Mouse (Mus musculus) embryonic facial prominence, embryonic 11.5 days (tissue): ENCODE data around the gene Farp2. TPM values are rescaled to one million over a fixed set of nuclear protein-coding genes. Genes with fewer than 3 reads are reported as not detected.
A peak's percentile ranks its signal among the peaks of the same experiment; 100 is the strongest.

Experiments used
- ATAC-seq: fragments of 200-750 bp; cut with Nextera tagmentation; replicated peaks from 2 replicates; pipeline ENCODE4 v1.8.0; 2017; ENCODE audit warnings: low read depth; ENCODE audit not compliant: insufficient number of reproducible peaks, low FRiP score, low TSS enrichment
- DNase-seq: peaks from one replicate; pipeline ENCODE4 v3.0.0-alpha.2; 2015; ENCODE audit warnings: low spot score
- H3K27ac ChIP-seq: fragments of 300-500 bp; sonication (generic); replicated peaks from 2 replicates; pipeline ENCODE4 v1.5.1; 2014; ENCODE audit warnings: mild to moderate bottlenecking, low read depth, low read length, control low read depth
- H3K27me3 ChIP-seq: fragments of 300-500 bp; sonication (generic); 2 replicates; pipeline ENCODE4 v1.6.1; 2014; ENCODE audit warnings: mild to moderate bottlenecking, low read length, moderate library complexity, mixed read lengths; ENCODE audit not compliant: control insufficient read depth, insufficient read depth
- H3K36me3 ChIP-seq: fragments of 300-500 bp; sonication (generic); replicated peaks from 2 replicates; pipeline ENCODE4 v1.6.1; 2014; ENCODE audit warnings: low read depth, mild to moderate bottlenecking, low read length, moderate library complexity, mixed read lengths; ENCODE audit not compliant: control insufficient read depth, insufficient read depth
- H3K4me1 ChIP-seq: fragments of 300-500 bp; sonication (generic); 2 replicates; pipeline ENCODE4 v1.6.1; 2014; ENCODE audit warnings: low read length, mixed read lengths; ENCODE audit not compliant: control insufficient read depth, insufficient read depth
- H3K4me2 ChIP-seq: fragments of 300-500 bp; sonication (generic); 2 replicates; pipeline ENCODE4 v1.6.1; 2014; ENCODE audit warnings: low read depth, mild to moderate bottlenecking, control low read depth, low read length, moderate library complexity
- H3K4me3 ChIP-seq: fragments of 300-500 bp; sonication (generic); 2 replicates; pipeline ENCODE4 v1.5.1; 2014; ENCODE audit warnings: low read depth, low read length, control low read depth
- H3K9ac ChIP-seq: fragments of 300-500 bp; sonication (generic); replicated peaks from 2 replicates; pipeline ENCODE4 v1.6.1; 2014; ENCODE audit warnings: mild to moderate bottlenecking, control low read depth, low read length
- H3K9me3 ChIP-seq: fragments of 300-500 bp; sonication (generic); replicated peaks from 2 replicates; pipeline ENCODE4 v1.6.1; 2016; ENCODE audit warnings: mild to moderate bottlenecking, low read length, inconsistent platforms, mixed read lengths; ENCODE audit not compliant: control insufficient read depth
- WGBS: fragments of 180-500 bp; shearing (Covaris S2); extraction: QIAGEN DNeasy Blood & Tissue Kit; methylation state at CpG from one replicate; pipeline ENCODE4 v1.1.7; 2014; 5-methylcytosine and 5-hydroxymethylcytosine counted together
- polyA plus RNA-seq: library from polyadenylated mRNA; unstranded; fragments of >200 nt; fragmentation: Nextera tagmentation; extraction: Ambion mirVana; gene quantifications from 2 replicates; pipeline ENCODE4 v1.2.1, GENCODE M21; 2014

Farp2 gene
- polyA plus RNA-seq, result 6.9 and 7.7 TPM in 2 replicates

DNA sequence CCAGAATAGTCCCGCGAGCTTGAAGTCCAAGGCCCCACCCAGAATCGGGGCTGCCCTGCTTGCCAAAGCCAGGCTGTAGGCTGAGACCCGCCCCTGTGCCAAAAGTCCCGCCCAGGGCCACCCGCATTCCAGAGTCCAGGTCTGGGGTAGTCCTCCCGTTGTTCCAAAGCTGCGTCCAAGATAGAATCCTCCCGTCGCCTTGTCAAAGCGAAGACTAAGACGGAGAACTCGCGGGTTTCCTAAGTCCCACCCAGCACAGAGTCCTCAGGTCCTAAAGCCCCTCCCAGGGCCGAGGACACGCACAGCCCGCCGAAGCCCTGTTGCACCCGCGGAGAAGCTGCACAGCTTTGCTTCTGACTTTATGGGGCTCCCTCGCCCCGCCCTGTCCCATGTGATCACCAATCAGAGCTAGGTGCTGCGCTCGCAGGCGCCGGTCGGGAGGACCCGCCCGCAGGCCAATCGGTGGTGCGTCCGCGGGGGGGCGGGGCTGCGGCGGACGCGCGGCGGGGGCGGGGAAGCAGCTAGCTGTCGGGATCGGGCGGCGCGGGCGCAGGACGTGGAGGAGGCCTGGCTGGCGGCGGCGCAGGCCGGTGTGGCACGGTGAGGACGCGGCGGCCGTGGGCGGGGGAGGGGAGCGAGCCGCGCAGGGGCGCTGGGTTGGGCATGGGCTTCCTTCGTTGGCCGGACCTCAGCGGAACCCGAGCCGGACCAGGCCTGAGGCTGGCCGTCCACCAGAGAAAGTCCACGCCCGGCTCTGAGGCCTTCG, at the start of gene Farp2:
Gene Farp2, plus strand, starts transcription at position 495 of the 766 bp plus-strand sequence.
- H3K4me2 ChIP-seq, result peak within 1 kb of the TSS; percentile 83
- H3K9ac ChIP-seq, result peak within 1 kb of the TSS; percentile 77
- DNase-seq (peak; percentile 95), ATAC-seq (peak; percentile 99)
- peak within 1 kb of the TSS; percentile 74 for H3K4me3 ChIP-seq
- under 1% methylated on average over 67 of the region's 71 CpGs for WGBS
- no peaks in the 10 kb centered on the region; the same call in 1 of the 2 replicates for H3K36me3 ChIP-seq
- H3K27me3 ChIP-seq, result no peaks in the 10 kb centered on the region
- peaks cover 3% of the 10 kb centered on the region for H3K4me1 ChIP-seq
- H3K27ac ChIP-seq, result peak within 1 kb of the TSS; percentile 28
- no peaks in the 10 kb centered on the region for H3K9me3 ChIP-seq

DNA sequence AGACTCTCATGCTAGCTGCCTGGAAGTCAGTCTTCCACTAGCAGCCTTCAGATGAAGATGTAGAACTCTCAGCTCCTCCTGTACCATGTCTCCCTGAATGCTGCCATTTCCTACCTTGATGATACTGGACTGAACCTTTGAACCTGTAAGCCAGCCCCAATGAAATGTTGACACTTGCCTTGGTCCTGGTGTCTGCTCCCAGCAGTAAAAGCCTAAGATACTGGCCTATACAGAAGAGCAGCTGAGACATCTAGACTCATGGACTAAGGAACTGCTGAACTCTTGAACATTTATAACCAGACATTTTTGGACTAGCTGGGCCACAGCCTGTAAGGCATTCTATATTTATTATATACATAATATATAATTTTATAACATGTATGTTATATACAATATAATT, 46.8 kb upstream of the Farp2 start:
- DNase-seq (no peak), ATAC-seq (no peak)
- no peaks in the 10 kb centered on the region for H3K4me1 ChIP-seq
- no peaks in the 10 kb centered on the region for H3K27me3 ChIP-seq
- H3K4me2 ChIP-seq, result no peak overlapping the region
- H3K27ac ChIP-seq, result no peak overlapping the region
- no peak overlapping the region for H3K9ac ChIP-seq
- H3K36me3 ChIP-seq, result no peaks in the 10 kb centered on the region
- no peak overlapping the region for H3K4me3 ChIP-seq
- no peaks in the 10 kb centered on the region for H3K9me3 ChIP-seq

DNA sequence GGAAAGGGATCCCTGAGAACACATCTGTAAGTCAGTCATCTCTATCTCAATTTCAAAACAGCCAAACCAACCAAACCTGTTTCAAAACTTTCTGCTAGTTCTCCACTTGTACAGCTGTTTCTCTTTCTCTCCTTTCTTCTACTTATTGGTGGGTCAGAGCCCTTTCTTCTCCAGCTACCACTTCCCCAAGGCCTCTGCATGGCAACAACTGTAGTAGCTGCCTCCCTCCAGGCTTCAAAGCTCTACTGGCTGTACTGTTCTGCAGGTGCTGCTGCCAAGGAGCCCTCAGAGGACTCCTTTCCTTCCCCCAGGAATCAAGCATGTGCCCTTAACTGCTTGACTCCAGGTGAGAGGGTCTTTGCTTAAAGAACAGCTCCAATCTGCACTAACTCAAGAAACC, 46.1 kb upstream of the Farp2 start:
- no peaks in the 10 kb centered on the region for H3K4me1 ChIP-seq
- no peaks in the 10 kb centered on the region for H3K9me3 ChIP-seq
- no peak overlapping the region for H3K27ac ChIP-seq
- H3K4me2 ChIP-seq, result no peak overlapping the region
- DNase-seq (no peak), ATAC-seq (no peak)
- no peak overlapping the region for H3K9ac ChIP-seq
- no peaks in the 10 kb centered on the region for H3K27me3 ChIP-seq
- H3K4me3 ChIP-seq, result no peak overlapping the region
- no peaks in the 10 kb centered on the region for H3K36me3 ChIP-seq

DNA sequence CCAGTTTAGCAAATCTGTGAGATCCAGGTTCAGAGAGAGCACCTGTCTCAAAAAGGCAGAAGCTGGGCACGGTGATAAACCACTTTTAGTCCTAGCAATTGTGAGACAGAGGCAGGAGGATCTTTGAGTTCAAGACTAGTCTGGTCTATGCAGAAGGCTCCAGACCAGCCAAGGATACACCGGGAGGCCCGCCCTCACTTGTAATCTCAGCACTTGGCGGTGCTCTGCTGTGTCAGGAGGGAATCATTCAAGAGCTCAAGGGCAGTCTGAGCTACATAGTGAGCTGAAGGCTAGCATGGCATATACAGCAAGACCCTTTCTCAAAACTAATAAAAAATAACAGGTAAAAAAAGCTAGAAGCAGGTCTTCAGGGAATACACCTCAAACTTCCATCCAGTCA, 43.3 kb upstream of the Farp2 start:
- no peak overlapping the region for H3K9ac ChIP-seq
- H3K4me2 ChIP-seq, result no peak overlapping the region
- WGBS, result 88% methylated on average over 4 of the region's 4 CpGs
- no peaks in the 10 kb centered on the region for H3K36me3 ChIP-seq
- no peak overlapping the region for H3K4me3 ChIP-seq
- H3K4me1 ChIP-seq, result no peaks in the 10 kb centered on the region
- H3K27me3 ChIP-seq, result no peaks in the 10 kb centered on the region
- H3K9me3 ChIP-seq, result no peaks in the 10 kb centered on the region
- no peak for ATAC-seq
- no peak overlapping the region for H3K27ac ChIP-seq
- DNase-seq, result no peak

DNA sequence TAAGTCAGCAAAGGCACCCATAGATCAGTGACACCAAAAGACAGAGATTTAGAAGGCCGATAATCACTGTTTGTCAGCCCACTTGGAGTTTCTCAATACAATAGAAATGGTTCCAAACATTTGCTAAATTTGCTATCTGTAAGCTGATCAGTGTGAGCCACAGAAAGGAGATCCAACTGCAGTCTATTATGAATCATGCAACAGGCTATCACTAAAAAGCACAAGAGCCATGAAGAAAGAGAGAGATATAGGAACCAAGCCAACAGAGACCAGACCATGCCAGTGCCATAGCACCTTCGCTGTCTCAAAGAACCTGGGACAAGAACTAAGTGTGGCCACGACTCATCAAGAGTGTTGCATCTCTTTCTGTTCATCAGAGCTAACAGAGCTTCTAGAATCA, 36.2 kb upstream of the Farp2 start:
- WGBS, result 92% methylated on average over 3 of the region's 3 CpGs
- no peaks in the 10 kb centered on the region for H3K9me3 ChIP-seq
- H3K27ac ChIP-seq, result no peak overlapping the region
- H3K36me3 ChIP-seq, result no peaks in the 10 kb centered on the region
- H3K4me2 ChIP-seq, result no peak overlapping the region
- no peaks in the 10 kb centered on the region for H3K4me1 ChIP-seq
- ATAC-seq (no peak), DNase-seq (no peak)
- H3K9ac ChIP-seq, result no peak overlapping the region
- no peak overlapping the region for H3K4me3 ChIP-seq
- H3K27me3 ChIP-seq, result no peaks in the 10 kb centered on the region

DNA sequence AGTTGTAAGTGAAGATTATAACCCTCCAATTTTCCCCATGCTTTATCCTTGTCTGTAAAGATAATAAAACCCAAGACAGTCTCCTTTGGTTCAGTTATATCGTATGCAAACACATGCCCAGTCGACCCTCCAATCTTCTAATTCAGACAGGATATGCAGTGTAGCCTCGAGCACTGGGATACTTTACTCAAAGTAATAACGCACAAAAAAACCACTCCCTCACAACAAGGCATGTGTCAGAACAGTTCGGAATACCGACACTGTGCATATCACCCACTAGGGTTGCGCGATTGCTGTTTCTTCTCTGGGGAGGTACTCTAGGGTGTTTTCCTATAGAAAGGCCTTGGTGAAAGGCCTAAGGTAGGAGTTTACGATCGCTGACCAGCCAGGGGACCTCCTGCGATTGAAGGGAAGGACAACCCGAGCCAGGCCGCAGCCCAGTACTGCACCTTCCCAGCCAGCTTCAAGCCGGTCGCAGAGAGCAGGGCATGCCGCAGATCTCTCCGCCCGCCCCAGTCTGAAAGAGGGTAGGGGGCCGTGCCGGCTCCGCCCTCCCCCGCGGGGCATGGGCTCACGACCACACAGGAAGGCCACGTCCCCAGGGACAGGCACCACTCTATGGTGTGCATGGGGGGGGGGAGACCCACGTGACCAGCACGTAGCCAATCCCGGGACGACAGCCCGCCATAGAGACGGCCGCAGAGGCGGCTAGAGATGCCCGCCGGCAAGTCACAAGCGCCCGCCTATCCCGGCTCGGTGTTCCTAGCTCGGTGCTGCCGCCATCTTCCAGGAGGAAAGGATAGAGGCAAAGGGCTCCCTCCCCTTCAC, 33.9 kb upstream of the Farp2 start:
- Histone ChIP-seq H3K9ac (peak overlapping the region; percentile 75), H3K4me3 (peak overlapping the region; percentile 88), H3K27me3 (no peaks in the 10 kb centered on the region), H3K27ac (peak overlapping the region; percentile 73), H3K4me1 (no peaks in the 10 kb centered on the region), H3K9me3 (no peaks in the 10 kb centered on the region), H3K36me3 (no peaks in the 10 kb centered on the region), H3K4me2 (peak overlapping the region; percentile 46)
- ATAC-seq (peak; percentile 96), DNase-seq (peak; percentile 98)
- under 1% methylated on average over 31 of the region's 41 CpGs for WGBS

DNA sequence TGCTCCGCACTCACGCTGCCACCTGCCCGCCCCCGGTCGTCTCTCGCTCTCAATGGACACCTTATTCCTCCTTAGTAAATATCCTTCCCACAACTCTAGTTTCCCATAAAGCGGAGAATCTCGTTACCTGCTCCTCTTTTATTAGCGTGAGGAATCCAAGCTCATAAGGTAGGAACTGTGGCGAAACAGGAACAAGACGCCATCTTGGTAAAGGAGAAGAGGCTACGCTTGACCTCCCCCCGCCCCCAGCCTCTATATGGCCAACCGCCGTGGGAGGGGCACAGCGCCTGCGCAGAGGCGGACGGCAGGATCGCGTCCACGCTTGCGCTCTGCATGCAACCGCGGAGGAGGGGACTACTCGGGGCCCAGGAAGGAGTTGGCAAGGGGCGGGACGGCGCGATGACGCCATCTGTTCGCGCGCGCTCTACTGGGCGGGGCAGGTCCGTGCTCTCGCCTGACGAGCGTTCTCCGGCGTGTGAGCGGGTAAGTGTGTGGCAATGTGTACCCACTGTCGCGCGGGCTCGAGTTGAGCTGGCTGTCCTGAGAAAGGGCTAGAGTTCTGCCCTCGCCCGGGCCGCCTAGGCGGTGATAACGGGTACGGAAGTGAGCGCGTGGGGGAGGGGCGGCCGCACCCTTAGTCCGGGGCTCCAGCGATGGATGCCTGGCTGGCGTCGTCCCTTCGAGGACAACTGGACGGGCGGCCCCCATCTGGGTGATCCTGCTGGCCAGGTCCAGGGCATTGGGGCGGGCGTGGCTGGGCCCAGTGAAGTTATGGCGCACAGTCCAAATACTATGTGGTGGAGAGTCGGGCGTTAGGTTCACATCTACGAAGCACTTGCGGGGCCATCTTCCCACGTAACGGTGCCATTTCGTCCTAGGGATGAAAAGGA, 33.0 kb upstream of the Farp2 start, which contains the start of gene Hdlbp:
Gene Hdlbp, minus strand, starts transcription at position 230 of the 890 bp plus-strand sequence.
- Histone ChIP-seq H3K27me3 (no peaks in the 10 kb centered on the region), H3K4me2 (peak within 1 kb of the TSS; percentile 58), H3K9ac (peak within 1 kb of the TSS; percentile 89), H3K9me3 (no peaks in the 10 kb centered on the region), H3K4me3 (peak within 1 kb of the TSS; percentile 88), H3K4me1 (no peaks in the 10 kb centered on the region), H3K36me3 (no peaks in the 10 kb centered on the region), H3K27ac (peak within 1 kb of the TSS; percentile 73)
- ATAC-seq (peak; percentile 95), DNase-seq (peak; percentile 99)
- WGBS, result under 1% methylated on average over 74 of the region's 74 CpGs
